Mouse (Mus musculus) hindbrain, embryonic 12.5 days (tissue): ENCODE results near the gene Sdhc. TPM values are rescaled to one million over a fixed set of nuclear protein-coding genes. Genes with fewer than 3 reads are reported as not detected.
"Not testable (repeated sequence)": the region's sequence is repeated elsewhere in the genome, so short reads cannot be mapped to it uniquely, and the experiment has no call there.

Source experiments
- ATAC-seq: fragments of 200-750 bp; cut with Nextera tagmentation; 2 replicates; pipeline ENCODE4 v1.8.0; 2017; ENCODE audit warnings: moderate TSS enrichment; ENCODE audit not compliant: low FRiP score
- H3K27ac ChIP-seq: fragments of 300-500 bp; sonication (generic); 2 replicates; pipeline ENCODE4 v1.5.1; 2016; ENCODE audit warnings: mild to moderate bottlenecking
- H3K27me3 ChIP-seq: fragments of 300-500 bp; sonication (generic); 2 replicates; pipeline ENCODE4 v1.6.1; 2016; ENCODE audit warnings: mild to moderate bottlenecking
- H3K36me3 ChIP-seq: fragments of 300-500 bp; sonication (generic); 2 replicates; pipeline ENCODE4 v1.6.1; 2016; ENCODE audit warnings: mild to moderate bottlenecking
- H3K4me1 ChIP-seq: fragments of 300-500 bp; sonication (generic); 2 replicates; pipeline ENCODE4 v1.6.1; 2016
- H3K4me2 ChIP-seq: fragments of 300-500 bp; sonication (generic); replicated peaks from 2 replicates; pipeline ENCODE4 v1.6.1; 2016; ENCODE audit warnings: mild to moderate bottlenecking
- H3K4me3 ChIP-seq: fragments of 300-500 bp; sonication (generic); 2 replicates; pipeline ENCODE4 v1.5.1; 2016; ENCODE audit warnings: mild to moderate bottlenecking
- H3K9ac ChIP-seq: fragments of 300-500 bp; sonication (generic); 2 replicates; pipeline ENCODE4 v1.6.1; 2016; ENCODE audit warnings: mild to moderate bottlenecking, moderate library complexity
- H3K9me3 ChIP-seq: fragments of 300-500 bp; sonication (generic); replicated peaks from 2 replicates; pipeline ENCODE4 v1.6.1; 2016; ENCODE audit warnings: mild to moderate bottlenecking
- WGBS: fragments of 180-500 bp; shearing (Covaris S2); methylation state at CpG from one replicate; pipeline ENCODE4 v1.1.7; 2016; 5-methylcytosine and 5-hydroxymethylcytosine counted together
- polyA plus RNA-seq: library from polyadenylated mRNA; unstranded; fragments of >200 nt; fragmentation: Nextera tagmentation; extraction: Ambion mirVana; gene quantifications from 2 replicates; pipeline ENCODE4 v1.2.1, GENCODE M21; 2016

The Sdhc gene
- polyA plus RNA-seq, 1 experiment from 2014 or later = 214 TPM

DNA sequence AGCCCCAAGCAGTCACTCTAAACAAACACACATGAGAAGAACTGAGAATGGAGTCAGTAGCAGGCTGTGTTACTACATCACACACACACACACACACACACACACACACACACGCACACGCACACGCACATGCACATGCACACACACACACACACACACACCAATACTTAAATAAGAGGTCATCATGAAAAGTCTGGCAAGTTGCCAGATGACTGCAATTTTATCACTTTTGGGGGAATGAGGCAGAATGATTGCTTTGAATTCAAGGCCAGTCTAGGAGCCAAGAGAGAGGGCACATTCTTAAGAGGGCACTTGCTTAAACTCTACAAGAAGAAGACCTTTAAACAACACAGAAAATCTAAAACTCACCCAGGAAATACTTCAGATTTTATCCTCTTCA is 12.1 kb upstream of the Sdhc start:
- Histone ChIP-seq H3K9me3 (no peaks in the 10 kb centered on the region), H3K27ac (no peak overlapping the region), H3K4me1 (peaks cover 10% of the 10 kb centered on the region; the same call in 1 of the 2 replicates), H3K4me3 (no peak overlapping the region), H3K4me2 (no peak overlapping the region), H3K27me3 (peaks cover 34% of the 10 kb centered on the region), H3K9ac (no peak overlapping the region), H3K36me3 (no peaks in the 10 kb centered on the region)
- 86% methylated on average over 3 of the region's 3 CpGs for WGBS
- no peak for ATAC-seq

DNA sequence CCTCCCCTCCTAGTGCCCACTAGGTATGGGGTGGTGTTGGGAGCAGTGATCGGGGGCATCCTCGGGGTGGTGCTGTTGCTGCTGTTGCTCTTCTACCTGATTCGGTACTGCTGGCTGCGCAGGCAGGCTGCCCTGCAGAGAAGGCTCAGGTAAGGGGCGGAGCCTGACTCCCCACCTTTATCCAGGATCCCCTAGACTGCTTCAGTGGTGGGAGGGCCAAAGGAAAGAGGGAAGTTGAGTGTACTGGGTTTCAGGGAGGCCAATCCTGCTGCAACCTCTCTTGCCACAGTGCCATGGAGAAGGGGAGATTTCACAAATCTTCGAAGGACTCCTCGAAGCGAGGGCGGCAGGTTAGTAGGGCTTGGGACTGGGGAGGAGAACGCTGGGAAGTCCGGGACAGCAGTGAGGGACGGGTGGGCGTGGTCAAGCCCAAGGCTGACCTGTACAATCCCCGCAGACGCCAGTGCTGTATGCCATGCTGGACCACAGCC is 9.1 kb upstream of the Sdhc start:
- Histone ChIP-seq H3K4me3 (peak overlapping the region; percentile 12; the same call in 1 of the 2 replicates), H3K27me3 (peaks cover 49% of the 10 kb centered on the region), H3K9ac (no peak overlapping the region), H3K36me3 (no peaks in the 10 kb centered on the region), H3K27ac (no peak overlapping the region), H3K4me1 (peaks cover 10% of the 10 kb centered on the region; the same call in 1 of the 2 replicates), H3K9me3 (no peaks in the 10 kb centered on the region), H3K4me2 (peak overlapping the region; percentile 45)
- WGBS = 4% methylated on average over 15 of the region's 15 CpGs
- no peak for ATAC-seq

DNA sequence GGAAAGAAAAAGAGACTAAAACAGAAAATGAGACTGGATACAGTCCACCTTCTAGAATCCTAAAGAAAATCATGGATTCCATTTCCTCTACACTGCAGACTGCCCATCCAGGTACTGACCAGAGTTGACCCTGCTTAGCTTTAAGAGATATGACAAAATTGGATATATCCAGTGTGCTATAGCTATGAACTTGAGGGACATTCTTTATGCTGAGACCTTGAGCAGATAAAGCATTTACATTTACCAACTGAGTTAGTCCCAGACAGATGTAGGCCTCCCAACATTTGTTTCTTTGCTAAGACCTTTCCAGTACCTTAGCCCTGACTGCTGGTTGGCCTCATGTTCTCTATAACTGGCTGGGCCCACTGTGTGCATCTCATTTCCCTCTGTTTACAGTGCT is 7.6 kb upstream of the Sdhc start:
- no peaks in the 10 kb centered on the region for H3K36me3 ChIP-seq
- no peak overlapping the region for H3K9ac ChIP-seq
- no peak overlapping the region for H3K27ac ChIP-seq
- no peak overlapping the region for H3K4me2 ChIP-seq
- H3K27me3 ChIP-seq = peaks cover 49% of the 10 kb centered on the region
- peaks cover 10% of the 10 kb centered on the region; the same call in 1 of the 2 replicates for H3K4me1 ChIP-seq
- no peak for ATAC-seq
- H3K9me3 ChIP-seq = no peaks in the 10 kb centered on the region
- H3K4me3 ChIP-seq = no peak overlapping the region

GRCm38 (mm10) chr1:171156644-171157043 is 6.2 kb upstream of the Sdhc start:
- Histone ChIP-seq H3K4me1 (peaks cover 10% of the 10 kb centered on the region; the same call in 1 of the 2 replicates), H3K27me3 (peaks cover 51% of the 10 kb centered on the region), H3K4me3 (no peak overlapping the region), H3K36me3 (no peaks in the 10 kb centered on the region), H3K4me2 (no peak overlapping the region), H3K9me3 (no peaks in the 10 kb centered on the region), H3K9ac (no peak overlapping the region), H3K27ac (no peak overlapping the region)
- no peak for ATAC-seq
- 74% methylated on average over 3 of the region's 3 CpGs for WGBS

DNA sequence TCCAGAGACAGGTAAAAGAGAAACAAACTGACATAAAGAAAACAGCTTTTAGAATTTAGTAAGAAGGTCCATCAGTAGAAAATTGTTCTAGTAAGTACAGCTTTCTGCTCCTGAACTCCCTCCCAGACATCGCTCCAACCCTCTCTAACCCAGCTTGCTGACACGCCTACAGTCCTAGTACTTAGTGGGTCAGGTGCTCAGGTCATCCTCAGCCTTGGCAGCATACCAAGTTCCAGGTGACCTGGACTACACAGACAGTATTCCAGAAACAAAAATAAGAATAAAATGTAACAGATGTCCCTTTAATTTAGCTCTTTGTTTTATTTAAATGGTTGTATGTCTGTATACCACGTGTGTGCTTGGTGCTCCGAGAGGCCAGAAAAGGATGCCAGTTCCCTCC is 1.6 kb upstream of the Sdhc start:
- no peak for ATAC-seq
- Histone ChIP-seq H3K9ac (no peak overlapping the region), H3K9me3 (no peaks in the 10 kb centered on the region), H3K4me2 (no peak overlapping the region), H3K4me1 (peaks cover 11% of the 10 kb centered on the region), H3K27ac (no peak overlapping the region), H3K4me3 (no peak overlapping the region), H3K27me3 (peaks cover 16% of the 10 kb centered on the region), H3K36me3 (no peaks in the 10 kb centered on the region)
- 83% methylated on average over 4 of the region's 4 CpGs for WGBS

DNA sequence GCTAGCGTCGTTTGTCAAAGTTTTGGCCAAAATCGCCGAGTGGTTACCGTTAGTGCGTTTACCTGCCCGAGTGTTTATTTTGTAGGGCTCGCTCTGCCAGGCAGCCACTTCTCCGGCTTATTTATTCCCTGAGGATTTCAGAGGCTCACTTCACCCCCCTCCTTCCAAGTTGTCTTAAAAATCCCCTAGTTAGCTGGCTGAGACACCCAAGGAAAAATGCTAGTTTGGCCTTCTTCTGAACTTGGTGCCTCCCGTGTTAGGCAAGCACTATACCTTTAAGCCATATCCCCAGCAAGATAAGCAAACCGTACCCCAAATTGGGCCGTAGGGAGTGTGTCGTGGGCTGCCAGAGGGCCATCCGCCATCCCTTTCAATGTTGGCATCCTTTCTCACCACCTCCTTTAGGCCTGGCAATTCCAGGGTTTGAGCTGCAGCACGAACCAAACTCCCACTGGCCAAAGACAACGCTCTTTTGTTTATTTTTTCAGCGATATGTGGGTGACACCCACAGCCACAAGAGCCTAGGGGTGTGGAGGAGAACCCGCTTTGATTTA is 512 bp upstream of the Sdhc start:
- WGBS = 6% methylated on average over 18 of the region's 18 CpGs
- Histone ChIP-seq H3K27ac (peak overlapping the region; percentile 49), H3K4me2 (peak overlapping the region; percentile 62), H3K27me3 (peaks cover 11% of the 10 kb centered on the region), H3K36me3 (peaks cover 2% of the 10 kb centered on the region; the same call in 1 of the 2 replicates), H3K9me3 (no peaks in the 10 kb centered on the region), H3K9ac (peak overlapping the region; percentile 64), H3K4me3 (peak overlapping the region; percentile 74), H3K4me1 (peaks cover 11% of the 10 kb centered on the region)
- ATAC-seq = peak; percentile 49

GRCm38 (mm10) chr1:171142981-171143380 is 7.4 kb downstream of the Sdhc start:
- not testable (repeated sequence) for H3K4me2 ChIP-seq, H3K9ac ChIP-seq, H3K27ac ChIP-seq, H3K4me1 ChIP-seq, H3K9me3 ChIP-seq, H3K27me3 ChIP-seq, H3K4me3 ChIP-seq, ATAC-seq
- peaks cover 55% of the 10 kb centered on the region for H3K36me3 ChIP-seq
- 83% methylated on average over 11 of the region's 11 CpGs for WGBS

- not testable (repeated sequence) for ATAC-seq, H3K4me3 ChIP-seq, H3K27me3 ChIP-seq, H3K4me2 ChIP-seq, H3K4me1 ChIP-seq, H3K9ac ChIP-seq, H3K27ac ChIP-seq, H3K9me3 ChIP-seq
- H3K36me3 ChIP-seq = peaks cover 74% of the 10 kb centered on the region
- 91% methylated on average over 8 of the region's 8 CpGs for WGBS
Measured at GRCm38 (mm10) chr1:171137486-171138155, 12.8 kb downstream of the Sdhc start.

DNA sequence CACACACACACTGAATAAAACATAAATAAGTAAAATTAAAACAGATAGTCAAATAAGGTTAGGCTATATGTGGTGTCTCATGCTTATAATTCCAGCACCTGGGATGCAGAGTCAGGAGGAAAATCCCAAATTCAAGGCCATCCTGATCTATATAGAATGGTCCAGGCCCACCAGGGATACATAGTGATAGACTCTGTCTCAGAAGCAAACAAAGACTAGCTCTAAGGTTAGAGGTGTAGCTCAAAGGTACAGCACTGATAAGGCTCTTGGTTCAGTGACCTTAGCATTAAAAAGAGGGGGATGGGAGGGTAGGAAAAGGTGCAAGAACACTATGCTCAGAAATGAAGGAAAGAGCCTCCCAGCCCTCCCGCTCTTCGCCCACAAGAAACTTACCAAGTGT is 14.8 kb downstream of the Sdhc start:
- peaks cover 71% of the 10 kb centered on the region for H3K36me3 ChIP-seq
- H3K27me3 ChIP-seq = no peaks in the 10 kb centered on the region
- H3K4me3 ChIP-seq = no peak overlapping the region
- 93% methylated on average over 2 of the region's 2 CpGs for WGBS
- no peak overlapping the region for H3K27ac ChIP-seq
- H3K9ac ChIP-seq = no peak overlapping the region
- no peak overlapping the region for H3K4me2 ChIP-seq
- H3K4me1 ChIP-seq = no peaks in the 10 kb centered on the region
- ATAC-seq = no peak
- H3K9me3 ChIP-seq = no peaks in the 10 kb centered on the region

DNA sequence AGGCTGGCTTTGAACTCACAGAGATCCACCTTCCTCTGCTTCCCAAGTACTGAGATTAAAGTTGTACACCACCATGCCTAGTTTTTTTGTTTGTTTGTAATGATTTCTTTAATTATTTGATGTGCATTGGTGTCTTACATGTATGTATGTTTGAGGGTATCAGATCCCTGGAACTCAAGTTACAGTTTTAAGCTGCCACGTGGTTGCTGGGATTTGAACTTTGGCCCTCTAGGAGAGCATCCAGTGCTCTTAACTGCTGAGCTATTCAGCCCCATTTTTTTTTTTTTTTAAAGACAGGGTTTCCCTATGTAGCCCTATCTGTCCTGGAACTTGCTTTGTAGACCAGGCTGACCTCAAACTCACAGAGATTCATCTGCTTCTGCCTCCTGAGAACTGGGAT is 19.4 kb downstream of the Sdhc start:
- no peak for ATAC-seq
- no peaks in the 10 kb centered on the region for H3K4me1 ChIP-seq
- H3K9me3 ChIP-seq = no peaks in the 10 kb centered on the region
- H3K36me3 ChIP-seq = peaks cover 75% of the 10 kb centered on the region
- no peak overlapping the region for H3K27ac ChIP-seq
- H3K4me2 ChIP-seq = no peak overlapping the region
- H3K9ac ChIP-seq = no peak overlapping the region
- 93% methylated on average over 1 of the region's 1 CpGs for WGBS
- no peak overlapping the region for H3K4me3 ChIP-seq
- H3K27me3 ChIP-seq = no peaks in the 10 kb centered on the region

DNA sequence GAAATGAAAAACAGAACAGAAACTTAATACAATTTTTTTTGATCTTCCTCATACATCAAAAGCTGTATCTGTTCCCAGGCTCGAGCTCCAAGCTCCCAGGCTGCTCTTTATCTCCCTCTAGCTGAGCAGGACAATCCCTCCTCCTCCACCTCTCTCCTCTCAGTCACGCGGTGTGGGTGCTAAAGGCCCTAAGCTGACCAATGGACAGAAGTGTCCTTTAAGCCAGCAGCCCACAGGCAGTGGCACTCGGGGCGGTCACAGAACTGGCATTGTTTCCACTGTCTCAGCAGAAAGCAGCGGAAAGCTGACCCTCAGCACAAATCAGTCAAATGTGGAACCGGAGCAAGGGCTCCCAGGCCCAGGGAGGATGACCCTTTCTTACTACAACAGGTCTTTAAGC is 21.2 kb downstream of the Sdhc start:
- WGBS = 58% methylated on average over 7 of the region's 7 CpGs
- H3K27ac ChIP-seq = no peak overlapping the region
- H3K9ac ChIP-seq = no peak overlapping the region
- peaks cover 59% of the 10 kb centered on the region for H3K36me3 ChIP-seq
- no peaks in the 10 kb centered on the region for H3K27me3 ChIP-seq
- no peaks in the 10 kb centered on the region for H3K4me1 ChIP-seq
- ATAC-seq = no peak
- no peak overlapping the region for H3K4me3 ChIP-seq
- no peaks in the 10 kb centered on the region for H3K9me3 ChIP-seq
- no peak overlapping the region for H3K4me2 ChIP-seq

GRCm38 (mm10) chr1:171124398-171124797 is 26.0 kb downstream of the Sdhc start:
- 87% methylated on average over 5 of the region's 5 CpGs for WGBS
- Histone ChIP-seq H3K27ac (no peak overlapping the region), H3K4me2 (no peak overlapping the region), H3K4me1 (peaks cover 4% of the 10 kb centered on the region; the same call in 1 of the 2 replicates), H3K36me3 (peaks cover 22% of the 10 kb centered on the region), H3K9ac (no peak overlapping the region), H3K27me3 (no peaks in the 10 kb centered on the region), H3K9me3 (no peaks in the 10 kb centered on the region), H3K4me3 (no peak overlapping the region)
- ATAC-seq = no peak

DNA sequence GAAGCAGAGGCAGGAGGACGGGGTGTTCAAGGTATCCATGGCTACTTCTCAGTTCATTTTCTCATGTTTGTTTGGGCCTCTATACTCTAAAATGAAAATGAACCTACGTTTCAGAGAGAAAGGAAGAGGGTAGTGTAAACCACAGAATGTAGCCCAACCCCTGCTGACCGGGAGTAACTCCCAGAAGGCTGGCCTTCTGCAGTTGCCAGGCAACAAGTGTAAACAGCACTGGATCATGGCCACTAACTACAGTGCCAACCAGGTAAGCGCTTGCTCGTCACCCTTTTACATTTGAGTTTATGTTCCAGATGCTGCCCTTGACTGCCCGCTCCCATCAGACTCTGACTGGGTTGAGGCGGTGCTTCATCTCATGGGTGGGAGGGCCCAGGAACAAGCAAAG is 27.5 kb downstream of the Sdhc start:
- Histone ChIP-seq H3K9me3 (no peaks in the 10 kb centered on the region), H3K27me3 (no peaks in the 10 kb centered on the region), H3K36me3 (peaks cover 9% of the 10 kb centered on the region; the same call in 1 of the 2 replicates), H3K4me2 (no peak overlapping the region), H3K27ac (no peak overlapping the region), H3K4me3 (no peak overlapping the region), H3K4me1 (peaks cover 4% of the 10 kb centered on the region; the same call in 1 of the 2 replicates), H3K9ac (no peak overlapping the region)
- 32% methylated on average over 7 of the region's 7 CpGs for WGBS
- peak; percentile 53 for ATAC-seq
